Mouse (Mus musculus): ENCODE measurements at regions not wholly inside any gene's neighbourhood (a gene's known extent, or its start where the extent isn't known, plus 50 kb on each side); places are given as distances from the start of the nearest gene placed in this dataset.

GRCm38 (mm10) chr19:60120917-60121316, 105.6 kb downstream of the Fam204a start:
- TF ChIP-seq CTCF (IDR thresholded peaks at IDR 0.05; ENCODE audit: extremely low read depth, insufficient read depth, low read length) = no peak
- no peak for TF ChIP-seq POLR2A (IDR thresholded peaks at IDR 0.05; ENCODE audit: extremely low read depth, insufficient read depth, low read length)
- H3K4me1 ChIP-seq (ENCODE audit: control insufficient read depth, insufficient read depth, low read length) = no peaks in the 10 kb centered on the region
- no peak overlapping the region for H3K4me3 ChIP-seq (ENCODE audit: insufficient read depth, low read length)
- no peak overlapping the region for H3K27ac ChIP-seq (ENCODE audit: insufficient read depth, low read length)

- Histone ChIP-seq H3K27ac (ENCODE audit: insufficient read depth, low read length) (no peak overlapping the region), H3K4me3 (ENCODE audit: insufficient read depth, low read length) (no peak overlapping the region), H3K4me1 (ENCODE audit: control insufficient read depth, insufficient read depth, low read length) (no peaks in the 10 kb centered on the region)
- no peak for TF ChIP-seq POLR2A (IDR thresholded peaks at IDR 0.05; ENCODE audit: extremely low read depth, insufficient read depth, low read length)
- TF ChIP-seq CTCF (IDR thresholded peaks at IDR 0.05; ENCODE audit: extremely low read depth, insufficient read depth, low read length) = no peak
These were observed 107.5 kb downstream of the Fam204a start for GRCm38 (mm10) chr19:60119051-60119450.

GRCm38 (mm10) chr19:60113666-60114388, 112.7 kb downstream of the Fam204a start:
- TF ChIP-seq POLR2A (IDR thresholded peaks at IDR 0.05; ENCODE audit: extremely low read depth, insufficient read depth, low read length) = no peak
- no peak for TF ChIP-seq CTCF (IDR thresholded peaks at IDR 0.05; ENCODE audit: extremely low read depth, insufficient read depth, low read length)

GRCm38 (mm10) chr19:60110278-60110677, 116.2 kb downstream of the Fam204a start:
- no peaks in the 10 kb centered on the region for H3K4me1 ChIP-seq (ENCODE audit: control insufficient read depth, insufficient read depth, low read length)
- H3K27ac ChIP-seq (ENCODE audit: insufficient read depth, low read length) = no peak overlapping the region
- TF ChIP-seq POLR2A (IDR thresholded peaks at IDR 0.05; ENCODE audit: extremely low read depth, insufficient read depth, low read length) = no peak
- TF ChIP-seq CTCF (IDR thresholded peaks at IDR 0.05; ENCODE audit: extremely low read depth, insufficient read depth, low read length) = no peak
- no peak overlapping the region for H3K4me3 ChIP-seq (ENCODE audit: insufficient read depth, low read length)

More at GRCm38 (mm10) chr19:60113666-60114388, 112.7 kb downstream of the Fam204a start:
- H3K4me3 ChIP-seq (ENCODE audit: insufficient read depth, low read length) = no peak overlapping the region
- no peak overlapping the region for H3K27ac ChIP-seq (ENCODE audit: insufficient read depth, low read length)
- H3K4me1 ChIP-seq (ENCODE audit: control insufficient read depth, insufficient read depth, low read length) = no peaks in the 10 kb centered on the region

- TF ChIP-seq CTCF (IDR thresholded peaks at IDR 0.05; ENCODE audit: extremely low read depth, insufficient read depth, low read length) = no peak
- no peak for TF ChIP-seq POLR2A (IDR thresholded peaks at IDR 0.05; ENCODE audit: extremely low read depth, insufficient read depth, low read length)
- Histone ChIP-seq H3K4me1 (ENCODE audit: control insufficient read depth, insufficient read depth, low read length) (no peaks in the 10 kb centered on the region), H3K27ac (ENCODE audit: insufficient read depth, low read length) (no peak overlapping the region), H3K4me3 (ENCODE audit: insufficient read depth, low read length) (no peak overlapping the region)
These were observed 117.0 kb downstream of the Fam204a start for GRCm38 (mm10) chr19:60109488-60109887.

GRCm38 (mm10) chr19:60097915-60098314, 128.6 kb downstream of the Fam204a start:
- H3K27ac ChIP-seq (ENCODE audit: insufficient read depth, low read length) = no peak overlapping the region
- no peaks in the 10 kb centered on the region for H3K4me1 ChIP-seq (ENCODE audit: control insufficient read depth, insufficient read depth, low read length)
- no peak overlapping the region for H3K4me3 ChIP-seq (ENCODE audit: insufficient read depth, low read length)
- TF ChIP-seq POLR2A (IDR thresholded peaks at IDR 0.05; ENCODE audit: extremely low read depth, insufficient read depth, low read length) = no peak
- no peak for TF ChIP-seq CTCF (IDR thresholded peaks at IDR 0.05; ENCODE audit: extremely low read depth, insufficient read depth, low read length)

- Histone ChIP-seq H3K4me3 (ENCODE audit: insufficient read depth, low read length) (no peak overlapping the region), H3K4me1 (ENCODE audit: control insufficient read depth, insufficient read depth, low read length) (no peaks in the 10 kb centered on the region), H3K27ac (ENCODE audit: insufficient read depth, low read length) (no peak overlapping the region)
- TF ChIP-seq CTCF (IDR thresholded peaks at IDR 0.05; ENCODE audit: extremely low read depth, insufficient read depth, low read length) (no peak), POLR2A (IDR thresholded peaks at IDR 0.05; ENCODE audit: extremely low read depth, insufficient read depth, low read length) (no peak)
These were observed 131.5 kb upstream of the Rab11fip2 start for GRCm38 (mm10) chr19:60074986-60075385.

GRCm38 (mm10) chr19:60073328-60073727, 129.9 kb upstream of the Rab11fip2 start:
- no peak for TF ChIP-seq POLR2A (IDR thresholded peaks at IDR 0.05; ENCODE audit: extremely low read depth, insufficient read depth, low read length)
- TF ChIP-seq CTCF (IDR thresholded peaks at IDR 0.05; ENCODE audit: extremely low read depth, insufficient read depth, low read length) = no peak
- H3K4me1 ChIP-seq (ENCODE audit: control insufficient read depth, insufficient read depth, low read length) = no peaks in the 10 kb centered on the region
- H3K27ac ChIP-seq (ENCODE audit: insufficient read depth, low read length) = no peak overlapping the region
- no peak overlapping the region for H3K4me3 ChIP-seq (ENCODE audit: insufficient read depth, low read length)

- no peak for TF ChIP-seq POLR2A (IDR thresholded peaks at IDR 0.05; ENCODE audit: extremely low read depth, insufficient read depth, low read length)
- no peak overlapping the region for H3K4me3 ChIP-seq (ENCODE audit: insufficient read depth, low read length)
- no peak overlapping the region for H3K27ac ChIP-seq (ENCODE audit: insufficient read depth, low read length)
- no peaks in the 10 kb centered on the region for H3K4me1 ChIP-seq (ENCODE audit: control insufficient read depth, insufficient read depth, low read length)
These were observed 122.7 kb upstream of the Rab11fip2 start for GRCm38 (mm10) chr19:60066183-60066582.

GRCm38 (mm10) chr19:60055121-60055874, 111.8 kb upstream of the Rab11fip2 start:
- no peak for TF ChIP-seq POLR2A (IDR thresholded peaks at IDR 0.05; ENCODE audit: extremely low read depth, insufficient read depth, low read length)
- TF ChIP-seq CTCF (IDR thresholded peaks at IDR 0.05; ENCODE audit: extremely low read depth, insufficient read depth, low read length) = no peak
- no peak overlapping the region for H3K4me3 ChIP-seq (ENCODE audit: insufficient read depth, low read length)
- no peaks in the 10 kb centered on the region for H3K4me1 ChIP-seq (ENCODE audit: control insufficient read depth, insufficient read depth, low read length)
- no peak overlapping the region for H3K27ac ChIP-seq (ENCODE audit: insufficient read depth, low read length)
